Mouse (Mus musculus) erythroblast, embryonic 14.5 days (primary cell): ENCODE data around the gene Prdx6. TPM values are rescaled to one million over a fixed set of nuclear protein-coding genes. Genes with fewer than 3 reads are reported as not detected.

ENCODE experiments used
- H3K27me3 ChIP-seq: 2 replicates; pipeline ENCODE4 v1.6.1; 2012; ENCODE audit warnings: inconsistent platforms; ENCODE audit not compliant: control insufficient read depth
- H3K36me3 ChIP-seq: 2 replicates; pipeline ENCODE4 v1.6.1; 2012; ENCODE audit warnings: mild to moderate bottlenecking, inconsistent platforms; ENCODE audit not compliant: control insufficient read depth
- H3K4me1 ChIP-seq: 2 replicates; pipeline ENCODE4 v1.6.1; 2012; ENCODE audit warnings: inconsistent platforms; ENCODE audit not compliant: control insufficient read depth
- H3K4me3 ChIP-seq: replicated peaks from 2 replicates; pipeline ENCODE3; 2012; ENCODE audit warnings: moderate library complexity, mild to moderate bottlenecking, inconsistent platforms
- H3K9me3 ChIP-seq: 2 replicates; pipeline ENCODE4 v1.6.1; 2012; ENCODE audit warnings: low read length, inconsistent platforms, mixed read lengths; ENCODE audit not compliant: control insufficient read depth
- GATA1 ChIP-seq: IDR thresholded peaks from 2 replicates; pipeline ENCODE4 v1.6.1; 2012; ENCODE audit warnings: low read length, inconsistent platforms, mixed read lengths
- TAL1 ChIP-seq: IDR thresholded peaks from 3 replicates; pipeline ENCODE4 v1.6.1; 2012; ENCODE audit warnings: low read length, inconsistent platforms, mixed read lengths
- polyA plus RNA-seq: library from polyadenylated mRNA; stranded (reverse); fragments of >175 nt; gene quantifications from 2 replicates; pipeline ENCODE4 v1.2.3, GENCODE M21; 2012

The Prdx6 gene
- 1.5 and 1.8 TPM in 2 replicates for polyA plus RNA-seq

GRCm38 (mm10) chr1:161250604-161251416 lies at the start of gene Prdx6:
Gene Prdx6, minus strand, starts transcription at chr1:161251219.
- peaks cover 24% of the 10 kb centered on the region for H3K36me3 ChIP-seq
- no peaks in the 10 kb centered on the region for H3K27me3 ChIP-seq
- H3K4me3 ChIP-seq = peak within 1 kb of the TSS; percentile 96
- no peaks in the 10 kb centered on the region for H3K9me3 ChIP-seq
- TF ChIP-seq TAL1 = no peak
- peaks cover 90% of the 10 kb centered on the region for H3K4me1 ChIP-seq

GRCm38 (mm10) chr1:161288256-161288655 lies 37.2 kb upstream of the Prdx6 start:
- TF ChIP-seq GATA1 = no peak
- TF ChIP-seq TAL1 = no peak
- H3K4me1 ChIP-seq = no peaks in the 10 kb centered on the region
- peaks cover 3% of the 10 kb centered on the region; the same call in 1 of the 2 replicates for H3K9me3 ChIP-seq
- no peak overlapping the region for H3K4me3 ChIP-seq
- H3K36me3 ChIP-seq = no peaks in the 10 kb centered on the region
- H3K27me3 ChIP-seq = peaks cover 3% of the 10 kb centered on the region; the same call in 1 of the 2 replicates

- Histone ChIP-seq H3K36me3 (no peaks in the 10 kb centered on the region), H3K4me1 (no peaks in the 10 kb centered on the region; the same call in 1 of the 2 replicates), H3K4me3 (no peak overlapping the region), H3K9me3 (peaks cover 3% of the 10 kb centered on the region; the same call in 1 of the 2 replicates), H3K27me3 (peaks cover 3% of the 10 kb centered on the region; the same call in 1 of the 2 replicates)
- no peak for TF ChIP-seq GATA1
Measured at GRCm38 (mm10) chr1:161286726-161287310, 35.8 kb upstream of the Prdx6 start.

GRCm38 (mm10) chr1:161281054-161281688 lies 30.2 kb upstream of the Prdx6 start:
- no peaks in the 10 kb centered on the region for H3K9me3 ChIP-seq
- H3K36me3 ChIP-seq = no peaks in the 10 kb centered on the region
- peaks cover 3% of the 10 kb centered on the region; the same call in 1 of the 2 replicates for H3K27me3 ChIP-seq
- H3K4me1 ChIP-seq = peaks cover 3% of the 10 kb centered on the region; the same call in 1 of the 2 replicates
- no peak overlapping the region for H3K4me3 ChIP-seq
- TF ChIP-seq GATA1 (no peak), TAL1 (no peak)

- Histone ChIP-seq H3K4me3 (no peak overlapping the region), H3K4me1 (peaks cover 3% of the 10 kb centered on the region; the same call in 1 of the 2 replicates), H3K9me3 (no peaks in the 10 kb centered on the region), H3K27me3 (peaks cover 3% of the 10 kb centered on the region; the same call in 1 of the 2 replicates), H3K36me3 (no peaks in the 10 kb centered on the region)
- no peak for TF ChIP-seq GATA1
- no peak for TF ChIP-seq TAL1
Measured at GRCm38 (mm10) chr1:161279244-161279908, 28.4 kb upstream of the Prdx6 start.

GRCm38 (mm10) chr1:161273486-161273885 lies 22.5 kb upstream of the Prdx6 start:
- Histone ChIP-seq H3K4me1 (peaks cover 15% of the 10 kb centered on the region), H3K4me3 (no peak overlapping the region), H3K36me3 (no peaks in the 10 kb centered on the region), H3K9me3 (no peaks in the 10 kb centered on the region), H3K27me3 (no peaks in the 10 kb centered on the region)
- TF ChIP-seq TAL1 (no peak), GATA1 (no peak)

DNA sequence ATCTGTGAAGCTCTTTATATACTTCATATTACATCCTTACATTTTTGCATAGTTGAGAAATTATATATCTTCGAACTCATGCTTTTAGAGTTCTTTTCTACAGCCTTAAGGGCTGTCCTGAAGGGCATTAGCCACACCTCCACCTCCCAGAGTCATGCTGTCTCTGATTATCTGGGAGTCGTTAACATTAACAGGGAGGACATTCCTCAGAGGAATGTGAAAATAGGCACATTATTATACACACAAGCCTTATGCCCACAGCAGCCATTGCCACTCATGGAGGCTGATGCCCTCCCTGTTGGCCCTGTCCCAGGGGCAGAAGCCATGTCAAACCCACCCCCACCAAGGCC lies 20.4 kb upstream of the Prdx6 start:
- no peaks in the 10 kb centered on the region for H3K9me3 ChIP-seq
- H3K4me3 ChIP-seq = no peak overlapping the region
- TF ChIP-seq GATA1 = no peak
- no peak for TF ChIP-seq TAL1
- H3K27me3 ChIP-seq = no peaks in the 10 kb centered on the region
- H3K36me3 ChIP-seq = no peaks in the 10 kb centered on the region
- H3K4me1 ChIP-seq = peaks cover 26% of the 10 kb centered on the region

GRCm38 (mm10) chr1:161270776-161271460 lies 19.9 kb upstream of the Prdx6 start:
- TF ChIP-seq GATA1 (no peak), TAL1 (no peak)
- peaks cover 26% of the 10 kb centered on the region for H3K4me1 ChIP-seq
- H3K4me3 ChIP-seq = no peak overlapping the region
- no peaks in the 10 kb centered on the region for H3K9me3 ChIP-seq
- no peaks in the 10 kb centered on the region for H3K36me3 ChIP-seq
- H3K27me3 ChIP-seq = no peaks in the 10 kb centered on the region
